Mouse (Mus musculus) CH12.LX (cell line): ENCODE data around the gene Twsg1. TPM values are rescaled to one million over a fixed set of nuclear protein-coding genes. Genes with fewer than 3 reads are reported as not detected.

Source experiments
- DNase-seq: peaks from one replicate; pipeline ENCODE4 v3.0.0-alpha.2; 2013; ENCODE audit errors: extremely low read depth
- H3K27ac ChIP-seq: 2 replicates; pipeline ENCODE4 v1.5.1; 2012; ENCODE audit warnings: low read depth, mild to moderate bottlenecking, control low read depth, moderate library complexity; ENCODE audit not compliant: insufficient read depth
- H3K27me3 ChIP-seq: replicated peaks from 2 replicates; pipeline ENCODE3; 2012; ENCODE audit warnings: inconsistent platforms
- H3K36me3 ChIP-seq, 2 experiments: replicated peaks in 1 of 2; 2 replicates each; pipeline versions ENCODE3 to v1.6.1; 2012; ENCODE audit warnings: inconsistent platforms in 1 of 2, low read length in 1 of 2, mild to moderate bottlenecking in 1 of 2, mixed read lengths in 1 of 2, moderate library complexity in 1 of 2; ENCODE audit not compliant: control insufficient read depth in 1 of 2, insufficient read depth in 1 of 2
- H3K4me1 ChIP-seq, 2 experiments: 2 replicates each; pipeline ENCODE4 v1.6.1; 2012; ENCODE audit warnings: inconsistent platforms in 1 of 2, moderate library complexity in 1 of 2; ENCODE audit not compliant: insufficient read depth in 2 of 2, control insufficient read depth in 1 of 2
- H3K4me2 ChIP-seq: 2 replicates; pipeline ENCODE4 v1.6.1; 2012; ENCODE audit warnings: low read depth, mild to moderate bottlenecking, control low read depth; ENCODE audit not compliant: poor library complexity, insufficient read depth, severe bottlenecking
- H3K4me3 ChIP-seq, 3 experiments: fragments of 150-350 bp in 1 of 3; sonication (generic) in 1 of 3; replicated peaks in 1 of 3; 2 replicates each; pipeline versions ENCODE3 to v1.5.1; 2011 to 2012; ENCODE audit warnings: low read depth in 2 of 3, low read length in 2 of 3, mild to moderate bottlenecking in 2 of 3, moderate library complexity in 2 of 3, control low read depth in 1 of 3, improper control_type of control experiment in 1 of 3, inconsistent platforms in 1 of 3, mixed read lengths in 1 of 3; ENCODE audit not compliant: poor library complexity in 1 of 3
- H3K79me2 ChIP-seq: replicated peaks from 2 replicates; pipeline ENCODE4 v1.6.1; 2012; ENCODE audit warnings: mild to moderate bottlenecking, moderate library complexity; ENCODE audit not compliant: control insufficient read depth, poor library complexity, insufficient read depth, severe bottlenecking; ENCODE audit errors: extremely low read depth
- H3K9ac ChIP-seq: 2 replicates; pipeline ENCODE4 v1.6.1; 2012; ENCODE audit warnings: low read depth, mild to moderate bottlenecking, control low read depth, moderate library complexity; ENCODE audit not compliant: insufficient read depth
- H3K9me3 ChIP-seq: replicated peaks from 2 replicates; pipeline ENCODE3; 2012; ENCODE audit warnings: low read length, inconsistent platforms, mixed read lengths
- CHD2 ChIP-seq: IDR thresholded peaks from 2 replicates; pipeline ENCODE4 v1.6.1; 2011; ENCODE audit warnings: low read length, improper control_type of control experiment
- EP300 ChIP-seq: IDR thresholded peaks from 2 replicates; pipeline ENCODE4 v1.6.1; 2011; ENCODE audit warnings: low read length, improper control_type of control experiment
- GABPA ChIP-seq: IDR thresholded peaks from 2 replicates; pipeline ENCODE4 v1.6.1; 2012; ENCODE audit warnings: low read depth, low read length, improper control_type of control experiment, inconsistent platforms; ENCODE audit not compliant: insufficient replicate concordance
- HCFC1 ChIP-seq: IDR thresholded peaks from 2 replicates; pipeline ENCODE4 v1.6.1; 2012; ENCODE audit warnings: low read depth, mild to moderate bottlenecking, inconsistent platforms, low read length, improper control_type of control experiment
- JUND ChIP-seq: conservative IDR thresholded peaks from 2 replicates; pipeline ENCODE4 v1.6.1; 2011; ENCODE audit warnings: low read depth, low read length, improper control_type of control experiment
- KAT2A ChIP-seq: IDR thresholded peaks from 2 replicates; pipeline ENCODE4 v1.6.1; 2012; ENCODE audit warnings: low read length, improper control_type of control experiment, inconsistent platforms; ENCODE audit not compliant: insufficient replicate concordance
- MAFK ChIP-seq: IDR thresholded peaks from 2 replicates; pipeline ENCODE4 v1.6.1; 2011; ENCODE audit warnings: low read length, improper control_type of control experiment; ENCODE audit not compliant: insufficient replicate concordance
- MAZ ChIP-seq: IDR thresholded peaks from 2 replicates; pipeline ENCODE4 v1.6.1; 2012; ENCODE audit warnings: low read depth, mild to moderate bottlenecking, inconsistent platforms, low read length, improper control_type of control experiment, moderate library complexity
- MEF2A ChIP-seq: IDR thresholded peaks from 2 replicates; pipeline ENCODE4 v1.6.1; 2014; ENCODE audit warnings: low read depth, mild to moderate bottlenecking, inconsistent platforms, low read length, improper control_type of control experiment, borderline replicate concordance
- MXI1 ChIP-seq: IDR thresholded peaks from 2 replicates; pipeline ENCODE4 v1.6.1; 2011; ENCODE audit warnings: mild to moderate bottlenecking, low read depth, low read length, improper control_type of control experiment
- MYC ChIP-seq: IDR thresholded peaks from 2 replicates; pipeline ENCODE4 v1.6.1; 2011; ENCODE audit warnings: low read depth, mild to moderate bottlenecking, improper control_type of control experiment, low read length
- RAD21 ChIP-seq: IDR thresholded peaks from 2 replicates; pipeline ENCODE4 v1.6.1; 2011; ENCODE audit warnings: low read depth, mild to moderate bottlenecking, low read length, improper control_type of control experiment, moderate library complexity
- SMC3 ChIP-seq: IDR thresholded peaks from 2 replicates; pipeline ENCODE4 v1.6.1; 2011; ENCODE audit warnings: low read depth, low read length, improper control_type of control experiment
- TCF12 ChIP-seq: IDR thresholded peaks from 2 replicates; pipeline ENCODE4 v1.6.1; 2014; ENCODE audit warnings: low read depth, mild to moderate bottlenecking, inconsistent platforms, low read length, improper control_type of control experiment
- USF1 ChIP-seq: IDR thresholded peaks from 2 replicates; pipeline ENCODE4 v1.6.1; 2014; ENCODE audit warnings: low read depth, mild to moderate bottlenecking, inconsistent platforms, low read length, improper control_type of control experiment
- USF2 ChIP-seq: conservative IDR thresholded peaks from 2 replicates; pipeline ENCODE4 v1.6.1; 2011; ENCODE audit warnings: low read depth, low read length, improper control_type of control experiment
- ZKSCAN1 ChIP-seq: IDR thresholded peaks from 2 replicates; pipeline ENCODE4 v1.6.1; 2012; ENCODE audit warnings: low read depth, inconsistent platforms, low read length, improper control_type of control experiment, borderline replicate concordance
- ZMIZ1 ChIP-seq: IDR thresholded peaks from 2 replicates; pipeline ENCODE4 v1.6.1; 2012; ENCODE audit warnings: low read depth, mild to moderate bottlenecking, inconsistent platforms, low read length, improper control_type of control experiment
- ZNF384 ChIP-seq: IDR thresholded peaks from 2 replicates; pipeline ENCODE4 v1.6.1; 2012; ENCODE audit warnings: low read depth, low read length, improper control_type of control experiment, inconsistent platforms
- dilution Hi-C: fragments of 300-500 bp; cut with MboI; formaldehyde crosslinking; loops from 2 replicates; pipeline ENCODE4 v1.14.3; 2020; ENCODE audit warnings: low sequenced_read_pairs; ENCODE audit not compliant: extremely low pct_unique_long_range_greater_than_20kb, extremely low pct_ligation_motif_present
- in situ Hi-C: fragments of 300-500 bp; cut with MboI; formaldehyde crosslinking; loops from 3 replicates; pipeline ENCODE4 v1.14.3; 2019; ENCODE audit warnings: low sequenced_read_pairs, low pct_ligation_motif_present, low pct_unique_long_range_greater_than_20kb, mixed read lengths
- polyA plus RNA-seq: library from polyadenylated mRNA; unstranded; fragments of >175 nt; gene quantifications from 2 replicates; pipeline ENCODE4 v1.2.1, GENCODE M21; 2012; ENCODE audit warnings: low read depth; ENCODE audit not compliant: insufficient read length
- total RNA-seq, 2 experiments: library from RNA; depleted of rRNA; stranded (reverse); fragments of 300-350 nt in 1 of 2; fragments of >200 nt in 1 of 2; gene quantifications; 2 replicates each; pipeline ENCODE4 v1.2.3; 2012 to 2014

Gene Twsg1
- total and polyA plus RNA-seq, 3 experiments = 12.6 to 17.4 (median 13.4) TPM

GRCm38 (mm10) chr17:65877026-65877425 is 74.0 kb downstream of the Twsg1 start:
- no peaks in the 10 kb centered on the region for H3K27me3 ChIP-seq
- H3K36me3 ChIP-seq = peaks cover 0 to 20% of the 10 kb centered on the region in 2 experiments
- peaks cover 11 to 32% of the 10 kb centered on the region in 2 experiments for H3K4me1 ChIP-seq
- no peaks in the 10 kb centered on the region for H3K9me3 ChIP-seq
- in situ Hi-C loops = no loop called here
- no peak for DNase-seq
- H3K79me2 ChIP-seq = peaks cover under 1% of the 10 kb centered on the region; the same call in 1 of the 2 replicates
- no peak overlapping the region for H3K4me2 ChIP-seq
- no peak overlapping the region for H3K4me3 ChIP-seq
- no peak overlapping the region for H3K9ac ChIP-seq
- H3K27ac ChIP-seq = no peak overlapping the region
- TF ChIP-seq ZKSCAN1 (no peak), HCFC1 (no peak)
- dilution Hi-C loops = no loop called here

DNA sequence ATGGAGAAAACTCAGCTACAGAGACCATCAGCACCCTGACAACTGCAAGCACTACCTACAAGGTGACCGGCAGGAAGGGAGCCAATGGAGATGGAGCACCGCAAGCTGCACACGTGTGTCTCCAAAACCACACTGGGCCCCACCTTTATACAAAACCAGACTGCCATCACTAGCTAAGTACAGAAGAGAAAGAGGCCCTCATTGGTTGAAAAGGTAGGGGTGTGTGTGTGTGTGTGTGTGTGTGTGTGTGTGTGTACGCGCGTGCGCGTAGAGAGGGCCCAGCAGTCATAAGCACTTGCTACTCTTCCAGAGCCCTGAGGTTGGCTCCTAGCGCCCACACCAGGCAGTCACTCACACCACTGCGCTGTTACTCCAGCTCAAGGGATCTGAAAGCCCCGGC is 77.2 kb downstream of the Twsg1 start:
- in situ Hi-C loops (no loop called here), dilution Hi-C loops (no loop called here)
- Histone ChIP-seq H3K27me3 (no peaks in the 10 kb centered on the region), H3K4me1 (peaks cover 12 to 47% of the 10 kb centered on the region in 2 experiments), H3K9me3 (no peaks in the 10 kb centered on the region), H3K27ac (no peak overlapping the region), H3K9ac (no peak overlapping the region), H3K36me3 (peaks cover 0 to 14% of the 10 kb centered on the region in 2 experiments), H3K79me2 (peaks cover 7% of the 10 kb centered on the region), H3K4me3 (no peak overlapping the region), H3K4me2 (no peak overlapping the region)
- TF ChIP-seq MYC = no peak
- no peak for TF ChIP-seq EP300
- no peak for TF ChIP-seq USF2
- TF ChIP-seq MEF2A = no peak
- TF ChIP-seq JUND = no peak
- TF ChIP-seq CHD2 = no peak
- TF ChIP-seq USF1 = no peak
- TF ChIP-seq TCF12 = no peak
- no peak for TF ChIP-seq RAD21
- TF ChIP-seq ZNF384 = no peak
- no peak for TF ChIP-seq MAZ
- TF ChIP-seq KAT2A = no peak
- TF ChIP-seq GABPA = no peak
- no peak for TF ChIP-seq MAFK
- no peak for TF ChIP-seq MXI1
- no peak for TF ChIP-seq SMC3
- no peak for TF ChIP-seq ZMIZ1
- no peak for DNase-seq
